Mouse (Mus musculus): ENCODE data around the gene Rad51c.
"Not testable (repeated sequence)": the region's sequence is repeated elsewhere in the genome, so short reads cannot be mapped to it uniquely, and the experiment has no call there.

The Rad51c gene

DNA sequence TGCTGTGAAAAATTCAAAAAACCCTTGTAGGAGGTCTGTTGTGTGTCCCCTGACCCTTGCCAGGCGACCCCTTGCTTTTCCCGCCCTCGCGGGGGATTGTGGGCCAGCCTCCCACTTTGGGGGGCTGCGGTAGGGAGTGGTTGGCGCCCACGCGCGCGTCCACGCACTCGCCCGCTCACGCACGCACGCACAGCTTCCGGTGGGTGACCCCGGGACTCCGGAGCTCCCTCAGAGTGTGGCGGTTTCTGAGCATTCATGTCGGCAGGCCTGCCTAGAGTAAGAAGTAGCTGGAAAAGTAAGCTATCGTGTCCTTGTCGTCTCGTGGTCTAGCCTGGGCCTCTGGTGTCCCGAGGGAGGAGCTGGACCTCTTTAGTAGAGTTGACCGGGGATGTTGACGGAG lies at the start of gene Rad51c, which contains the start of gene Tex14:
TSS of gene Rad51c (minus strand) at position 79 of the 400 bp plus-strand sequence.
TSS of gene Tex14 (plus strand) at position 190 of the 400 bp plus-strand sequence.
- in situ Hi-C loops (cut with MboI; ENCODE audit: unreplicated experiment in 2 of 2): no loop called here

DNA sequence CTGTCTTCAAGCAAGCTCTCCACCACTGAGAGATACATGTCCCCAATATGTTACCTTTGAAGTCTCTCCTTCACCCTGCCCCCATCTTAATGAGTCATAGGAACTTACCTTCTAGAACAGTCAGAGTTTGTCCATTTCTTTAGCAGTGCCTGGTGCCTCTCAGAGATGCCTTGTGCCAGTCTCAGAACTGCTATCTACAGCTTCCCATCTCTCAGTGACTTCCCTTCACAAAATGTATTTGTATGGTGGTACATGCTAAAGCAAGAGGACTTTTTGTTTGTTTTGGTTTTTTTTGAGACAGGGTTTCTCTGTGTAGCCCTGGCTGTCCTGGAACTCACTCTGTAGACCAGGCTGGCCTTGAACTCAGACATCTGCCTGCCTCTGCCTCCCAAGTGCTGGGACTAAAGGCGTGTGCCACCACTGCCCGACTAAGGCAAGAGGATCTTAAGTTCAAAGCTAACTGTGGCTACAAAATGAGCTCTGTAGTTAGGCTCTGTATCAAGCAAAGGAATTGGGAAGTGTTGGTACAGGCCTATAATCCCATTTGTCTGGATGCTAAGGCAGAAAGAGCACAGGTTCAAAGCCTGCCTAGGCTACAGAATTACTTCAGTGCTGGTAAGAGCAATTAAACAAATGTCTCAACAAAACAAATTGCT lies 49.4 kb upstream of the Rad51c start:
- in situ Hi-C loops (cut with MboI; ENCODE audit: unreplicated experiment in 2 of 2): no loop called here

DNA sequence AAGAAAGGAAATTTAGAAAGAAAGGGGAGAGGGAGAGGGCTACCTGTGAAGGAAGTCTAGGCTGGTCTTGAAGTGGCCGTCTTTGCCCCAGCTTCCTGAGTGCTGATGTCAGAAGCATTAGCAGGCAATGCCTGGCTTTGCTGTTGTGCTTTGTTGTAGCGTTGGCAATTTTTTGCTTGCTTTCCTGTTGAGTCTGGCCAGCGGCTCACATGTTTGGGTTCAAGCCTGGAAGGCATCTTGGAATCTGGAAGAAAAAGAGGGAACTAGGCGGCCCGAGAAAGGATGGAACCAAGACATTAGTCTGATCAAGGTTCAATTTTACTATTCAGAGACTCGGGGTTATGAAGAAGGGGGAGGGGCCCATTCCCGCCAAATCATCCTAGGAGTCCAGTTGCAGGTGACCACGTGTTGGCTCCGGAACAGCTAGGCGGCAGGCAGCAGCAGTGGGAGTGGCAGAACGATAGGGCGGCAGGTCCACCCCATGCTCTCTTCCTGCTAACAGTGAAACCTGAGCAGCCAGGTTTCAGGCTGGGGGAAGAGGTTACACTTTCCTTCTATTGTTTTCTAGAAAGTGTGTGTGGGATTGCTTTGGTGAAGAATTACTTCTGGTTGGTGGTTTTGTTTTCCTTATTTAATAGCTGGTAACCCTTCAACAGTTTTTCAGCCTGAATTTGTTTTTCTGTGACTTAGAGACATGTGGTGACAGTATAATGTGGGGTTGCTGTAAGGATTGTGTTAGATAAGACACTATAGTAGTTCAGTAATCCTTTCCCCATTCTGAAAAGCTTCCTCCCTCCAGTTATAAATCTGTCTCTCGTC lies 48.7 kb upstream of the Rad51c start:
- in situ Hi-C loops (cut with MboI; ENCODE audit: unreplicated experiment in 2 of 2): no loop called here

DNA sequence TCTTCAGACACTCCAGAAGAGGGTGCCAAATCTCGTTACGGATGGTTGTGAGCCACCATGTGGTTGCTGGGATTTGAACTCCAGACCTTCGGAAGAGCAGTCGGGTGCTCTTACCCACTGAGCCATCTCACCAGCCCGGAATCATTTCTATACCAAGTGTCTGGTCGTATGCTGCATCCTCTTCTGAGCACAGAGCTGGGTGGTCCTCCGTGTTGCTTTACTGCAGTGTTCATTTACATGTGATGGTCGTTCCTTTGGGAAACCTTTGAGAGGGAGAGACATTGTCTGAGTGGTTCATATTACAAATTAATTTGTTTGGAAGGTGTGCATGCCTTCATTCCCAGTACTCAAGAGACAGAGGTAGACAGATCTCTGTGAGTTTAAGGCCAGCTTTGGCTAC lies 48.0 kb upstream of the Rad51c start:
- in situ Hi-C loops (cut with MboI; ENCODE audit: unreplicated experiment in 2 of 2): not testable (repeated sequence)

DNA sequence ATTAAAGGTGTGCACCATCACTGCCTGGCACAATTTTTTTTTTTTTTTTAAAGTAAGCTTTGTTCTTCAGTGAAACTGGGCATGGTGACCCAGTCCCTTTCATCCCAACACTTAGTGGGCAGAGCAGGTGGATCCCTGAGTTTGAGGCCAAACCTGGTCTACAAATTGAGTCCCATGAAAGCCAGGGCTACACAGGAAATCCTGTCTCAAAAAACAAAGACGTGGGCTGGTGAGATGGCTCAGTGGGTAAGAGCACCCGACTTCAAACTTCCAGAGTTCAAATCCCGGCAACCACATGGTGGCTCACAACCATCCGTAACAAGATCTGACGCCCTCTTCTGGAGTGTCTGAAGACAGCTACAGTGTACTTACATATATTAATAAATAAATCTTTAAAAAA lies 45.1 kb upstream of the Rad51c start:
- in situ Hi-C loops (cut with MboI; ENCODE audit: unreplicated experiment in 2 of 2): not testable (repeated sequence)

DNA sequence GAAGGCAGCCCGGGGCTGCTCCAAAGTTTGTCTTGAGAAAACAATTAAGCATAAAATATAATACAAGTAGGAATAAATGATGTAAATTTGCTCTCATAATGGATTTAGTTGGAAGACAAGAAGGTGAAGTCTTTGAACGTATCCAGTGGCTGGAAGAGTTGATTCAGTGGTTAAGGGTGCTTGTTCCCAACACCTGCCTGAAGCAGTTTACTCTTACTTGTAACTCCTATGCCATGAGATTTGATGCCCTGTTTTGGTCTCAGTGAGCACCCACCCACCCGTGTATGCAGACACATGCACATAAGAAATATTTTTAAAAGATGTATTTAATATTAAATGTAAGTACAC lies 44.4 kb upstream of the Rad51c start:
- in situ Hi-C loops (cut with MboI; ENCODE audit: unreplicated experiment in 2 of 2): no loop called here

DNA sequence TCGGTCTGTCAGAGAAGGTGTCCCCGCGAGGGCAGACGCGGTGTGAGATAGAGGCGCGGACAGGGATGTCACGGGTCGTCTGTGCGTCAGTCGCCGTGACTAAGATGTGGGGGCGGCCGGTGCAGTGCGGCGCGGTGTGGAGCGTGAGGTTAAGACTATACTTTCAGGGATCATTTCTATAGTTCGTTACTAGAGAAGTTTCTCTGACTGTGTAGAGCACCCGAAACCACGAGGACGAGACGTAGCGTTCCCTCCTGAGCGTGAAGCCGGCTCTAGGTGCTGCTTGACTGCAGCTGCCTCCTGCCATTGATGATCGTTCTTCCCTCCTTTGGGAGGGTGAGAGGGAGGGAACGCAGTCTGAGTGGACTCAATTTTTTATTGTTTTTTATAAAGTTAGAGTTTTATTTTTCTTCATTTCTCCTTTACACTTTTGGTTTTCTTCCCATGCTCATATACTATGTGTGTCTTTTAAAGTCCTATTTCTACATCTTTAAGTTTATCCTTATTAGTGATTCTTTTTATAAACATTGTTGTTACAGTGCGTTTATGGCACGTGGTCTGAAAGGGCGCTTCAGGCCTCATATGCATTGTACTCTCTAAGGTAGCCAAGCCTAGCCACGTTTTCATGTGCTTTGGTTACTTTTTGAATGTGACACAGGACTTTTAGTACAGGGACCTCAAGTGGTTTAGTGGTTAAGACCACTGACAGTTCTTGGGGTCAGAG lies 43.9 kb upstream of the Rad51c start:
- in situ Hi-C loops (cut with MboI; ENCODE audit: unreplicated experiment in 2 of 2): not testable (repeated sequence)

DNA sequence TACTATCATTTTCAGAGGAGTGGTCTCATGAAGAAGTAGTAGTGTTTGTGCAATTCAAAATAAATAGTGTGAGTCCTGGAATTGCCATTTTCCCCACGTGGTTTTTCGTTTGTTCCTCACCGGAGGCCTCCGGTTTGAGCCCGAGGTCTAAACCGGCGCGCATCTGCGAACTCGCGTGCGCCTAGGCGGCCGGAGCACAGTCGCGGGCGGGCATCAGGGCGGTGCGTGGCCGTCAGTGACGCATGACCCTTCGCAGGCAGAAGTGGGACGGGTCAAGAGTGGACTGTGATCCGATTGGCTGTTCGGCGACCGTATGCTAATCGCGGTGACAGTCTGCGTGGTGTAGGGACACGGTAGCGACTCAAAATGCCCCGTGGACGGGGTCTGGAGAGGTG lies 43.3 kb upstream of the Rad51c start:
- in situ Hi-C loops (cut with MboI; ENCODE audit: unreplicated experiment in 2 of 2): not testable (repeated sequence)

DNA sequence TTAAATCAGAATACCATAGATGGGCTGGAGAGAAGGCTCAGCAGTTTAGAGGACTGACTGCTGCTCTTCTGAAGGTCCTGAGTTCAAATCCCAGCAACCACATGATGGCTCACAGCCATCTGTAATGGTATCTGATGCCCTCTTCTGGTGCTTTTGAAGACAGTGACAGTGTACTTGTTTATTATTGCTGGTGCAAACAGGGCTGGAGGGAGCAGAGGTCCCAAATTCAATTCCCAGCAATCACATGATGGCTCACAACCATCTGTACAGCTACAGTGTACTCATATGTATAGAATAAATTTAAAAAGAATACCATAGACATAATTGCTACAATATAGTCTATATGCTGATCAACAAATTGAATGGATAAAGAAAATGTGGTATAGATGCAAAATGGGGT lies 42.7 kb upstream of the Rad51c start:
- in situ Hi-C loops (cut with MboI; ENCODE audit: unreplicated experiment in 2 of 2): no loop called here

DNA sequence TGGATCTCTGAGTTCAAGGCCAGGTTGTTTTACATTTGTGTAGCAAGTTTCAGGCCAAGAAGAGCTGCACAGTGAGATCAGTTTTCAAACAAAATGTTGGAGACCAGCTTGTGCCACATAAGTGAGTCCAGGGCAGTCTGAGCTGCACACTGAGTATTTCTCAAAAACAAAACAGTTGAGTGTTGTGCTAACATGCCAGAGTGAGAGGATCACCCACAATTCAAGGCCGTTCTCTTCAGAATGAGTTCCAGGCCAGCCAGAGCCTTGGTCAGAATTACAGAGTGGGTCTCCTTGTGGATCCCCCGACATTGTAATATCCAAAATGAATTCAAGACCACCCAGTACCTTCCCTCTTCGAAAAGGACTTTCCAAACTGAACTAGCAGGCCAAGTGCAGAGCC lies 41.4 kb upstream of the Rad51c start:
- in situ Hi-C loops (cut with MboI; ENCODE audit: unreplicated experiment in 2 of 2): no loop called here

DNA sequence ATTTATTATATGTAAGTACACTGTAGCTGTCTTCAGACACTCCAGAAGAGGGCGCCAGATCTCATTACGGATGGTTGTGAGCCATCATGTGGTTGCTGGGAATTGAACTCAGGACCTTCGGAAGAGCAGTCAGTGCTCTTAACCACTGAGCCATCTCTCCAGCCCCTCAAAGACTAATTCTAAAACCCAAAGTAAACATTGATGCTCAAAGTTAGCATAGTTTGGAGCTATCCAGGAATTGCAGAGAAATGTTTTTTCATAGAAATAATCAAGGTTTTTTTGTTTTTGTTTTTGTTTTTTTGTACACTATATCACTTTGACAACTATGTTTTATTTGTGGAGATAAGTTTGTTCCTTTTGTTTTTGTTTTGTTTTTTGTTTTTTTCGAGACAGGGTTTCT lies 40.8 kb upstream of the Rad51c start:
- in situ Hi-C loops (cut with MboI; ENCODE audit: unreplicated experiment in 2 of 2): not testable (repeated sequence)

DNA sequence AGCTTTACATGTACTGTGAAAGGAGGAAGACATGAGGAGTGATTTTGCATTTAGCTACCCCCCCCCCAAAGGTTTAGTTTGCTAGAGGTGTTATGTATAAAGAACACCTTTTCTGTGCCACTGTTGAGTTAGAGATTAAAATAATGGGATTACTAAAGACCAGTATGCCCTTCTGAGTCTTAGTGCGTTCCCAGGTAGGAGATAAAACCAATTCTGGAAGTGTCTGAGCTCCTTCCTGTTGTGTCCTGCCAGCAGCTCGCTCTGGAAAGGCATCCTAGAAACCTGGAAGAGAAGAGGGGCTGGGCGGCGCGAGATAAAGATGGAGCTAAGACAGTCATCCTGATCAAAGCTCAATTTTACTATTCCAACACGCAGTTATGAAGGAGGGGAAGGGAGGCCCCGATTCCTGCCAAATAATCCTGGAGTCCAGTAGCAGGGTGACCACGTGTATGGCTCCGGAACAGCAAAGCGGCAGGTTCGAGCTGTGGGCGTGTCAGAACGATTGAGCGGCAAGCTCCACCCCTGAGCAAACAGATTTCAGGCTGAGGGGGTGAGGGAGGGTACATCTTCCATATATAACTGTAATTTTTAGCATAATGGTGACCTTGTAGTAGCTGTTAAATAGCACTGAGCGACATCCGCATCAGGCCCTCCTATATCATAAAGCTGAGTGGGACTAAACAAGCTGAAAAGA lies 40.1 kb upstream of the Rad51c start:
- in situ Hi-C loops (cut with MboI; ENCODE audit: unreplicated experiment in 2 of 2): no loop called here

DNA sequence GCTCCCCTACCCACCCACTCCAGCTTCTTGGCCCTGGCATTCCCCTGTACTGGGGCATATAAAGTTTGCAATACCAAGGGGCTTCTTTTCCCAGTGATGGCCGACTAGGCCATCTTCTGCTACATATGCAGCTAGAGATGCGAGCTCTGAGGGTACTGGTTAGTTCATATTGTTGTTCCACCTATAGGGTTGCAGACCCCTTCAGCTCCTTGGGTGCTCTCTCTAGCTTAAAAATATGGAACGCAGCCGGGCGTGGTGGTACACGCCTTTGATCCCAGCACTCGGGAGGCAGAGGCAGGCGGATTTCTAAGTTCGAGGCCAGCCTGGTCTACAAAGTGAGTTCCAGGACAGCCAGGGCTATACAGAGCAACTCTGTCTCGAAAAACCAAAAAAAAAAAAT lies 39.3 kb upstream of the Rad51c start:
- in situ Hi-C loops (cut with MboI; ENCODE audit: unreplicated experiment in 2 of 2): not testable (repeated sequence)

DNA sequence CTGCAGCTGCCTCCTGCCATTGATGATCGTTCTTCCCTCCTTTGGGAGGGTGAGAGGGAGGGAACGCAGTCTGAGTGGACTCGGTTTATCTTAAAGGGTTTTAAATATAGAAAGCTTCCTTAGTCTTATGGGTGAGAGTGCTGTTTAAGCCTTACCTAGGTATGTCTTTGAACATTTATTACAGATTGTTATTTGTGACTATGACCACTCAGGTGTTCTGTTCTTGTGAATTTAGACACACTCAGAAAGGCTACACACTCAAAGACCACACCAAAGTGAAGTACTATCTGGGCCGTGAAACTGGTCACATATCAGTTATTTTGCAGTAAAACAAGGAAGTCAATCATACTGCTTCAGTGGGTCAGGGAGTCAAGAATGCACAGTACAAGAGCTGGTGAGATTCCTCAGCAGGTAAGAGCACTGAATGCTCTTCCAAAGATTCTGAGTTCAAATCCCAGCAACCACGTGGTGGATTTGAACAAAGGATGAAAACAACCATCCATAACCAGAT lies 38.7 kb upstream of the Rad51c start:
- in situ Hi-C loops (cut with MboI; ENCODE audit: unreplicated experiment in 2 of 2): no loop called here

DNA sequence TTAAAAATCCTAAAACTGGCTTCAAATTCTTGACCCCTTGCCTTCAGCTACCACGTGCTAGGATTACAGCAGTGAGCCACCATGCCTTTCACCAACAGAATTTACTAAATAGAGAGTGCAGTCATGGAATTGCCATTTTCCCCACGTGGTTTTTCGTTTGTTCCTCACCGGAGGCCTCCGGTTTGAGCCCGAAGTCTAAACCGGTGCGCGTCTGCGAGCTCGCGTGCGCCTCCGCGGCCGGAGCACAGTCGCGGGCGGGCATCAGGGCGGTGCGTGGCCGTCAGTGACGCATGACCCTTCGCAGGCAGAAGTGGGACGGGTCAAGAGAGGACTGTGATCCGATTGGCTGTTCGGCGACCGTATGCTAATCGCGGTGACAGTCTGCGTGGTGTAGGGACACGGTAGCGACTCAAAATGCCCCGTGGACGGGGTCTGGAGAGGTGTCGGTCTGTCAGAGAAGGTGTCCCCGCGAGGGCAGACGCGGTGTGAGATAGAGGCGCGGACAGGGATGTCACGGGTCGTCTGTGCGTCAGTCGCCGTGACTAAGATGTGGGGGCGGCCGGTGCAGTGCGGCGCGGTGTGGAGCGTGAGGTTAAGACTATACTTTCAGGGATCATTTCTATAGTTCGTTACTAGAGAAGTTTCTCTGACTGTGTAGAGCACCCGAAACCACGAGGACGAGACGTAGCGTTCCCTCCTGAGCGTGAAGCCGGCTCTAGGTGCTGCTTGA lies 38.1 kb upstream of the Rad51c start:
- in situ Hi-C loops (cut with MboI; ENCODE audit: unreplicated experiment in 2 of 2): not testable (repeated sequence)

DNA sequence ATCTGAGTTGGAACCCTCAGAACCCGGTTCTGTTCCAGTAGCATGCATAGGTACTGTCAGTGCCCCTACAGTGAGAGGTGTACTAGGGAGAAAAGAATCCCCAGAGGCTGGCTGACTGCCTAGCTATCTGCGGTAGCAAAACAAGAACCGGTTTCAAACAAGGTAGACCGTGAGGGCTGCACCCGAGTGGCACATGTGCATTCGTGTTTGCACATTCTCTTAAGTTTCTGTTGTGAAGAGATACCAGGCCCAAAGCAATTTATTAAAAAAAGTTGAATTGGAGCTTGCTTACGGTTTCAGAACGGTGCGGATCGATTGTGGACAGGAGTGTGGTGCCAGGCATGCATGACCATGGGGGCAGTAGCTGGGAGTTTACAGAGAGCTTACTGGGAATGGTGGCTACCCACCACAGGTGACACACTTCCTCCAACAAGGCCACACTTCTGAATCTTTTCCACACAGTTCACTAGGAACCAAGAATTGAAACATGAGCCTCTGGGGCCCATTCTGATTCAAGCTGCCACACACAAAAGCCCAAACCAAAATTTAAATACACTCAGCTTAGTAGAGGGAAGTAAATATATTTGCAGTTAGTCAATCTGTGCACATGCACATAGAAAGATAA lies 35.2 kb upstream of the Rad51c start:
- in situ Hi-C loops (cut with MboI; ENCODE audit: unreplicated experiment in 2 of 2): no loop called here

DNA sequence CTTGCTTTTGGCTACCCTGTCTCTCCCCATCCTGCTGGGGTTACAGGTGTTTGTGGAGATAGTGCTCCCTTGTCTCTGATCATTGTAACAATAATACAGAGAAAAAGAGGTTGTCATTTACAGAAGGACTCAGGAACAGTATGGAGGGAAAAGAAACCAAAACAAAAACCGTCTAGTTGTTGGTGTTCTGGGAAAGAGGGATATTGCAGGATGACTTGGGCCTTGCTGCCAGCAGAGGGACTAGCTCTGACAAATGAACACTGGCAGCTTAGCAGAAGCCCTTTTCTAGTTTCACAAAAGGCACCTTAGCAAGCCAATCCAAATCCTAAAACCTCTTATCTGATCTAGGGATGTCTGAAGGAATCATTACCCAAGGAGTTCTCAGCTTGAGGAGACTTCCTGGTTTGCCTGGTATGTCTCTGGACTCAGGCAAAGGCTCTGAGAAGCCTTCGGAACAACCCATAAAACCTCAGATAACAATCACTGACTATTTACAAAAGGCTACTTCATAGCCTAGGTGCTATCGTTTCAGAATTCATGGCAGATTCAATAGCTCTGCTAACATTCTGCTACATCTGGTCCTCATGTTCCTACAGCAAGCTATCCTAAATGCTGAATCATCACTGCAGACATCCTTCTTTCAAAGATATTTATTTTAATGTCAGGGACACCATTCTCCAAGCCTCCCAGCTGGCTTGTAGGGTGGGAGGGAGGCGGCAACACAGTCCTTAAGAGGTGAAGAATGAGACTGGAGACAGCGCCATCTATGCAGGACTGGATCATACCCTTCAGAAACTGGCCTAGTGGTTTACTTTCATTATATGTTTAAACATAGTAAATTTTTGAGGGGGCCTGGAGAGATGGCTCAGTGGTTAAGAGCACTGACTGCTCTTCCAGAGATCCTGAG lies 31.8 kb upstream of the Rad51c start:
- in situ Hi-C loops (cut with MboI; ENCODE audit: unreplicated experiment in 2 of 2): no loop called here

DNA sequence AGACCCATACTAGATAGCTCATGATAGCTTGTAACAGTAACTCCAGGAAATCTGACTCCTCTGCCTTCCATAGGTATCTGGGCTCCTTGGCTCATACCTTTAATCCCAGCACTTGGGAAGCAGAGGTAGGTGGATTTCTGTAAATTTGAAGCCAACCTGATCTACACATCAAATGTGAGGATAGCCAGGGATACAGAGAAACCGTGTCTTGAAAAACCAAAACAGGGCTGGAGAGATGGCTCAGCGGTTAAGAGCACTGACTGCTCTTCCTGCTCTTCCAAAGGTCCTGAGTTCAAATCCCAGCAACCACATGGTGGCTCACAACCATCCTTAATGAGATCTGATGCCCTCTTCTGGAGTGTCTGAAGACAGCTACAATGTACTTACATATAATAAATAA lies 30.4 kb upstream of the Rad51c start:
- in situ Hi-C loops (cut with MboI; ENCODE audit: unreplicated experiment in 2 of 2): not testable (repeated sequence)
